Mouse (Mus musculus) spleen, adult 18-20 months (tissue): ENCODE results near the gene Gmppa.

Source experiments
- DNase-seq, 2 experiments: peaks; one replicate each; pipeline ENCODE4 v3.0.0; 2022; ENCODE audit warnings: mixed read lengths in 2 of 2

Gmppa gene

GRCm38 (mm10) chr1:75423780-75424390 is 11.8 kb upstream of the Gmppa start:
- no peak for DNase-seq

- DNase-seq = peak in 1 of 2 experiments; percentile 32
These were observed 9.8 kb upstream of the Gmppa start for GRCm38 (mm10) chr1:75425796-75426471.

- DNase-seq = no peak
These were observed 3.1 kb downstream of the Gmppa start for GRCm38 (mm10) chr1:75438782-75439181.

- DNase-seq = no peak
These were observed 4.9 kb downstream of the Gmppa start for GRCm38 (mm10) chr1:75440661-75441060.

- DNase-seq = no peak
These were observed 5.8 kb downstream of the Gmppa start for GRCm38 (mm10) chr1:75441471-75441996.

GRCm38 (mm10) chr1:75442171-75442570 is 6.4 kb downstream of the Gmppa start:
- no peak for DNase-seq

GRCm38 (mm10) chr1:75442811-75443210 is 7.1 kb downstream of the Gmppa start:
- DNase-seq = no peak

GRCm38 (mm10) chr1:75443247-75444024 is 7.7 kb downstream of the Gmppa start:
- no peak for DNase-seq

- DNase-seq = no peak
These were observed 8.5 kb downstream of the Gmppa start for GRCm38 (mm10) chr1:75444208-75444607.

GRCm38 (mm10) chr1:75445141-75445701 is 9.5 kb downstream of the Gmppa start:
- DNase-seq = no peak

- peak; percentile 44 to 70 for DNase-seq
These were observed 10.3 kb downstream of the Gmppa start for GRCm38 (mm10) chr1:75445751-75446611.

GRCm38 (mm10) chr1:75446656-75447055 is 10.9 kb downstream of the Gmppa start:
- no peak for DNase-seq

- no peak for DNase-seq
These were observed 11.7 kb downstream of the Gmppa start for GRCm38 (mm10) chr1:75447265-75448051.

GRCm38 (mm10) chr1:75448052-75448431 is 12.3 kb downstream of the Gmppa start:
- no peak for DNase-seq

- no peak for DNase-seq
These were observed 13.2 kb downstream of the Gmppa start for GRCm38 (mm10) chr1:75448937-75449336.

- no peak for DNase-seq
These were observed 13.8 kb downstream of the Gmppa start for GRCm38 (mm10) chr1:75449377-75450135.

GRCm38 (mm10) chr1:75450314-75451005 is 14.7 kb downstream of the Gmppa start, which contains the start of gene Asic4:
TSS of gene Asic4 (plus strand) at chr1:75450436.
- DNase-seq = no peak

GRCm38 (mm10) chr1:75451900-75452299 is 16.2 kb downstream of the Gmppa start:
- no peak for DNase-seq

- DNase-seq = no peak
These were observed 19.7 kb downstream of the Gmppa start for GRCm38 (mm10) chr1:75455433-75455832.

GRCm38 (mm10) chr1:75455948-75456347 is 20.2 kb downstream of the Gmppa start:
- DNase-seq = no peak
